Mouse (Mus musculus): ENCODE results near the gene Evi5l.
A peak's percentile ranks its signal among the peaks of the same experiment; 100 is the strongest.

Gene Evi5l

DNA sequence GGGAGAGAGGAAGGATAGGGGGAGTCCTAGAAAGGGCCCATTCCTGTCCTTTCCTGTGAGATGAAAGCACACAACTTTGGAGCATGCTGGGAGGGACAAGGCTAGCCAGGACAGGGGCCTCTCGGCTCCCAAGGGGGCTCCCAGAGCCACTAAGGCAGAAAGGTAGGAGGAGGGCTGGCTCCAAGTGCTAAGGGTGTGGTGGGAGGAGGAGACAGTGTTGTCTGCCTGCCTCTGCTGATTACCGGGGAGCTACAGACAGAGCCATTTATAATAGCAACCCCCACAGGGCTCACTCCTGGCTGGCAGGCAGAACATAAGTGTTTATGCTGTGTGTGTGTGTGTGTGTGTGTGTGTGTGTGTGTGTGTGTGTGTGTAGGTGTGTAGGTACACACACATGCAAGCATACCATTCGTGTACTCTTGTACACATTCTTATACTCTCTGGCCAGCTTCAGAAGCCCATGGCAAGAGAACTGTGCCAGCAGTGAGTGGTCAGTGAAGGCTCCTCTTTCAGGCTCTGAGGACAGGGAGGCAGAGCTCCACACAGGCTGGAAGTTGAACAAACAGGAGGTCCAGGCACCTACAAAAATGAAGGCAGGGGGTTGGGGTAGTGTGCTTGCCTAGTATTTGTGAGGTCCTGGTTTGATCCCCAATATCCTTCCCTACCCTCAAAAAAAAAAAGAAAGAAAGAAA lies 22.8 kb downstream of the Evi5l start:
- Histone ChIP-seq H3K4me3 (replicated peaks; ENCODE audit: low read length) (no peak overlapping the region), H3K27me3 (ENCODE audit: insufficient read depth, low read length) (peaks cover 68% of the 10 kb centered on the region), H3K36me3 (ENCODE audit: insufficient read depth, low read length) (0 out of 2 replicates have a peak, but pooled peaks cover 5% of the 10 kb centered on the region), H3K9me3 (ENCODE audit: low read length) (no peaks in the 10 kb centered on the region), H3K4me1 (replicated peaks; ENCODE audit: low read depth, low read length) (peaks cover 25% of the 10 kb centered on the region)
- no peak for TF ChIP-seq NANOG (IDR thresholded peaks at IDR 0.05; ENCODE audit: borderline replicate concordance, low read length)

DNA sequence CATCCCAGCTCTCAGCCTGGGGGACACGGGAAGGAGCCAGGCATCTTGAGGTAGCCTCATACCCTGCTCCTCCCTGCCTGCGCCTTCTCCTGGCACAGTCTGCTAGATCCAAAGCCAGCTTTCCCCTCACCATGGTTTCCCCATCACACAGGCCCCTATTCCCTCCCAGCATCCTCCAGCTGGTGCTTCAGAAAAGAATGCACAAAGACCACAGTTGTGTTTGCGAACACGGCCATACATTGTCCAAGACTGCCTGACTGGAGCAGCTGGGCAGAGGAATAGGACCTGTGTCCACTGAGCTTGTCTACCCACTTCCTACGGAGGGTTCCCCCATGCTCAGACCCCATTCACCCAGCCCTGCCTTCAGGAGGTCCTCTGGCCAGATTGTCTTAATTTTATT lies 25.9 kb downstream of the Evi5l start:
- H3K4me1 ChIP-seq (replicated peaks; ENCODE audit: low read depth, low read length) = peaks cover 21% of the 10 kb centered on the region
- no peaks in the 10 kb centered on the region for H3K9me3 ChIP-seq (ENCODE audit: low read length)
- peaks cover 79% of the 10 kb centered on the region for H3K27me3 ChIP-seq (ENCODE audit: insufficient read depth, low read length)
- TF ChIP-seq CTCF (conservative IDR thresholded peaks at IDR 0.05; ENCODE audit: low read length) (no peak), NANOG (IDR thresholded peaks at IDR 0.05; ENCODE audit: borderline replicate concordance, low read length) (no peak), POU5F1 (IDR thresholded peaks at IDR 0.05; ENCODE audit: borderline replicate concordance, low read length) (no peak)
- 0 out of 2 replicates have a peak, but pooled peaks cover 4% of the 10 kb centered on the region for H3K36me3 ChIP-seq (ENCODE audit: insufficient read depth, low read length)
- H3K4me3 ChIP-seq (replicated peaks; ENCODE audit: low read length) = no peak overlapping the region

DNA sequence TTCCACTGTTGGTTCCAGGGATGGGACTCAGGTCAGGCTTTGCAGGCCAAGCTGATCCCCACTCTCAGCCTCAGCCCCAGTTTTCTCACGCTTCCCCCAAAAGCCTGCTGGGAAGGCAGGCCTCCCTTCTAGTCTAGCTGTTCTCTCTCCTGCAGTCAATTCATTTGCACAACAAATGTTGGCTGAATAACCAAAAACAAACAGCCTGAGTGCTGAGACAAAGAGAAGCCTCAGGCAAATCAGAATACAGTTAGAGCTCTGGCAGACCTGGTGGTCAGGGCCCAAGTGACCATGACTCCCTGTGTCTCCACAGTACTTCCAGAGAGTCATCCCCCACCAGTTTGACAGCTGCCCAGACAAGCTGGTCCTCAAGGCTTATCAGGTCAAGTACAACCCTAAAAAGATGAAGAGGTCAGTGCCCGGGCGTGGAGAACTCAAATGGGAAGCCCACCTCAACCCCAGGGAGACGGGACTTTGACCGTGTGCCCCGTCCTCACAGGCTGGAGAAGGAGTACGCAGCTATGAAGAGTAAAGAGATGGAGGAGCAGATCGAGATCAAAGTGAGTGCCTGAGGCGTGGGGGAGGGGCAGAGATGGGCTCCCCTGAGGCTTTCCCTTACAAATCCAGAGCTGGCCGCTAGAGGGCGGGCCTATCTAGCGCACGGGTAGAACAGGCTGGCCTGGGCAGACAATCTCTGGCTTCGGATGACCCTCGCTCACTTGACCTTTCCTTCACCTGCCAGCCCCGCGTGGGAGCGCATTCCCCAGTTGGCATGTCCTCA lies 26.6 kb downstream of the Evi5l start:
- peak overlapping the region; percentile 56 for H3K4me3 ChIP-seq (replicated peaks; ENCODE audit: low read length)
- no peaks in the 10 kb centered on the region for H3K36me3 ChIP-seq (ENCODE audit: insufficient read depth, low read length)
- peak; percentile 87 for TF ChIP-seq NANOG (IDR thresholded peaks at IDR 0.05; ENCODE audit: borderline replicate concordance, low read length)
- TF ChIP-seq POU5F1 (IDR thresholded peaks at IDR 0.05; ENCODE audit: borderline replicate concordance, low read length) = peak; percentile 81
- TF ChIP-seq CTCF (conservative IDR thresholded peaks at IDR 0.05; ENCODE audit: low read length) = peak; percentile 80
- H3K9me3 ChIP-seq (ENCODE audit: low read length) = no peaks in the 10 kb centered on the region
- H3K4me1 ChIP-seq (replicated peaks; ENCODE audit: low read depth, low read length) = peaks cover 21% of the 10 kb centered on the region
- H3K27me3 ChIP-seq (ENCODE audit: insufficient read depth, low read length) = peaks cover 74% of the 10 kb centered on the region

DNA sequence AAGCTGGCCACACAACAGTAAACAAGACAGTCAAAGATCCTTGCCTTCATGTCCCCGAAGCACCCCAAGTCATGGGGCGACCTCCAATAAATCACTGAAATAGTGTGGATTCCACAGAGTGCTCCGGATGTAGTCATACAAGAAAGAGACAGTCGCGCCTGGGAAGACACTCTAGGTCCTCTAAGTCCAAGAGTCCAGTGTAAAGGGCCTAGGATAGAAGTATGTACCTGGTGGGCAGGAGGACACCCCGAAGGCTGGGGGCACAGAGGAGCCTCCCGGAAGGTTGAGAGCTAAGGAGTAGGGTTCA lies 27.2 kb downstream of the Evi5l start:
- Histone ChIP-seq H3K9me3 (ENCODE audit: low read length) (no peaks in the 10 kb centered on the region), H3K36me3 (ENCODE audit: insufficient read depth, low read length) (no peaks in the 10 kb centered on the region), H3K4me3 (replicated peaks; ENCODE audit: low read length) (peak overlapping the region; percentile 56; the same call in 1 of the 2 replicates), H3K27me3 (ENCODE audit: insufficient read depth, low read length) (peaks cover 68% of the 10 kb centered on the region), H3K4me1 (replicated peaks; ENCODE audit: low read depth, low read length) (peaks cover 21% of the 10 kb centered on the region)
- TF ChIP-seq POU5F1 (IDR thresholded peaks at IDR 0.05; ENCODE audit: borderline replicate concordance, low read length) (no peak), NANOG (IDR thresholded peaks at IDR 0.05; ENCODE audit: borderline replicate concordance, low read length) (no peak), CTCF (conservative IDR thresholded peaks at IDR 0.05; ENCODE audit: low read length) (no peak)

DNA sequence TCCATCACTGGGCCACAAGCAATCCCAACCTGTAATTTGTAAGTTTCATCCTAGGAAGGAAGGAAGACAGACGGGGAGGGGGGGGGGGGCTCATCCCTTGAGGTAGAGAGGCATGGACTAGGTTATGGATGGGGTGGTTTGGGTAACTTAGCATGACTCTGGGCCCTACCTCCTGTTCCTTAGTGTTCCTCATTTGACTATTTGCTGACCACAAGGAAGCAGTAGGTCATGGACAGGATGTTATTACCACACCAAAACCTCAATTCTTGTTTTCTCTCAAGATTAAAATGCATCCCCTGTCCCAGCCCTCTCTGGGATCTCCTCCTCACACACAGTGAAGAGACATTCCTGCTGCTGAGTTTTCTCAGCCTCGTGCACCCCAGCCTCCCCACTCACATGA lies 35.0 kb downstream of the Evi5l start:
- Histone ChIP-seq H3K36me3 (ENCODE audit: insufficient read depth, low read length) (no peaks in the 10 kb centered on the region), H3K9me3 (ENCODE audit: low read length) (no peaks in the 10 kb centered on the region), H3K27me3 (ENCODE audit: insufficient read depth, low read length) (peaks cover 81% of the 10 kb centered on the region), H3K4me3 (replicated peaks; ENCODE audit: low read length) (no peak overlapping the region), H3K4me1 (replicated peaks; ENCODE audit: low read depth, low read length) (peaks cover 17% of the 10 kb centered on the region)
- TF ChIP-seq CTCF (conservative IDR thresholded peaks at IDR 0.05; ENCODE audit: low read length) = no peak
- no peak for TF ChIP-seq NANOG (IDR thresholded peaks at IDR 0.05; ENCODE audit: borderline replicate concordance, low read length)
- no peak for TF ChIP-seq POU5F1 (IDR thresholded peaks at IDR 0.05; ENCODE audit: borderline replicate concordance, low read length)

DNA sequence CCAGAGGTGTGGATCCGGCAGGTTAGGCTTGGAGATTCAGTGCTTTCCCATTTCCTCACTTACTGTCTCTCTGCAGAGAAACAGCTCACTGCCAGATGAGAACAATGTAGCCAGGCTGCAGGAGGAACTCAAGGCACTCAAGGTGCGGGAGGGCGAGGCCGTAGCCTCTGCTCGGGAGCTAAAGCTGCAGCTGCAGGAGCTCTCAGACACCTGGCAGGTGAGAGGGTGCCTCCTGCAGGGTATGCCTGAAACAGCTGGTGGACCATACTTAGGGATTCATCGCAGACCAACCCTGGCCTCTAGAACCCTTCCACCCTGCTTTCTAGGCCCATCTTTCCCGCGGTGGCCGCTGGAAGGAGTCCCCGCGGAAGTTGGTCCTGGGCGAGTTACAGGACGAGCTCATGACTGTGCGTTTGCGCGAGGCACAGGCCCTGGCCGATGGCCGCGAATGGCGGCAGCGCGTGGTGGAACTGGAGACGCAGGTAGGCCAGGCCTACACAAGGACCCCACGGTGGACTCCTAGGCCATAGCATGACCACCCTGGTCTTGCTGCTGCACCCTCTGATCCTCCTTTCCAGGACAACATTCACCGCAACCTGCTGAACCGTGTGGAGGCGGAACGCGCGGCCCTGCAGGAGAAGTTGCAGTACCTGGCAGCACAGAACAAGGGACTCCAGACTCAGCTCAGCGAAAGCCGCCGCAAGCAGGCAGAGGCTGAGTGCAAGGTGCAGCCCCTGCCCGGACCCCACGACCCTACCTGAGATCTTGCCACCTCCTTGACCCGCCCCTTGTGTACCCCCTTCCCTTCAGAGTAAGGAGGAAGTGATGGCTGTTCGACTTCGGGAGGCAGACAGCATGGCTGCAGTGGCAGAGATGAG lies 39.1 kb downstream of the Evi5l start:
- peaks cover 15% of the 10 kb centered on the region for H3K9me3 ChIP-seq (ENCODE audit: low read length)
- no peaks in the 10 kb centered on the region for H3K36me3 ChIP-seq (ENCODE audit: insufficient read depth, low read length)
- peaks cover 35% of the 10 kb centered on the region for H3K4me1 ChIP-seq (replicated peaks; ENCODE audit: low read depth, low read length)
- TF ChIP-seq NANOG (IDR thresholded peaks at IDR 0.05; ENCODE audit: borderline replicate concordance, low read length) = no peak
- TF ChIP-seq CTCF (conservative IDR thresholded peaks at IDR 0.05; ENCODE audit: low read length) = peak; percentile 15
- peak overlapping the region; percentile 71 for H3K4me3 ChIP-seq (replicated peaks; ENCODE audit: low read length)
- peaks cover 100% of the 10 kb centered on the region for H3K27me3 ChIP-seq (ENCODE audit: insufficient read depth, low read length)

DNA sequence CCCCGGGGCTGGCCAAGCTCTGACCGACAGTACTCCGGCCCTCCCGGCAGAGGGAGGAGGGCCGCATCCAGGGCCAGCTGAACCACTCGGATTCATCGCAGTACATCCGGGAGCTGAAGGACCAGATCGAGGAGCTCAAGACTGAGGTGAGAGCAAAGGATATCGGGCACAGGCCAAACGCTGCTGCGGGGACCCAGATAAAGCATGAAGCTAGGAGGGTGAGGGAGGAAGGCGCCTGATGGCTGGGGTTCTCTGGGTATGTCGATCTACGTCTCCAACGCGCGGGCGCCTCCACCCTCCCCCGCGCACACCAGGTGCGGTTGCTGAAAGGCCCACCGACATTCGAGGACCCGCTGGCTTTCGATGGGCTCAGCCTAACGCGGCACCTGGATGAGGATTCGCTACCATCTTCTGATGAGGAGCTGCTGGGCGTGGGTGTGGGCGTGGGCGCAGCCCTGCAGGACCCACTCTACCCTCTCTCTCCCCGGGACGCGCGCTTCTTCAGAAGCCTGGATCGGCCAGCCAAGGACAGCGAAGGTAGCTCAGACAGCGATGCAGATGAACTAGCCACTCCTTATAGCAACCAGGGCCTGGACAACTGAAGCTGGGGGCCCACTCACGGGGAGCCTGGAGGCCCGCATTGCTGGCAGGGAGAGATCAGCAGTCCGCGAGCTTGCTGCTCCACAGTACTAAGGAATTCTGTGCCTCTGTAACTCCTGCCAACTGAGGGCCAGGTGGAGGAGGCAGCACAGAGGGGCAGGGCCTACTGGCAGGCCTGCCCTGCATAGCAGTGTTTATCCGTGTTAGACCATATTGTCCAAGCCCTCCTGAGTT lies 40.0 kb downstream of the Evi5l start:
- H3K4me1 ChIP-seq (replicated peaks; ENCODE audit: low read depth, low read length) = peaks cover 38% of the 10 kb centered on the region
- peaks cover 15% of the 10 kb centered on the region for H3K9me3 ChIP-seq (ENCODE audit: low read length)
- peaks cover 100% of the 10 kb centered on the region for H3K27me3 ChIP-seq (ENCODE audit: insufficient read depth, low read length)
- no peaks in the 10 kb centered on the region for H3K36me3 ChIP-seq (ENCODE audit: insufficient read depth, low read length)
- TF ChIP-seq NANOG (IDR thresholded peaks at IDR 0.05; ENCODE audit: borderline replicate concordance, low read length) = no peak
- TF ChIP-seq CTCF (conservative IDR thresholded peaks at IDR 0.05; ENCODE audit: low read length) = no peak
- no peak for TF ChIP-seq POU5F1 (IDR thresholded peaks at IDR 0.05; ENCODE audit: borderline replicate concordance, low read length)
- H3K4me3 ChIP-seq (replicated peaks; ENCODE audit: low read length) = peak overlapping the region; percentile 71
